Comparison of ENCODE assay signal across 9 mouse cellular contexts in genomic region chr4:133050837-133051549, GRCm38 (mm10). TPM values are rescaled to one million over a fixed set of nuclear protein-coding genes. Genes with fewer than 3 reads are reported as not detected.
DNase-seq lines count a peak whose midpoint lies in the region; ATAC-seq and TF ChIP-seq lines count a peak whose summit lies in the region.
"Had no signal": no experiment of that assay in that cellular context is flagged by ENCODE, and none has a peak within 500 bp of the region (broad histone marks: within the 10 kb centered on the region; RNA-seq: fewer than 3 reads in every experiment).

No protein-coding gene starts in this region.

- peak overlapping the region; percentile 80 for H3K27ac ChIP-seq in forebrain, embryonic 10.5 days
- no peak overlapping the region for H3K27ac ChIP-seq in forebrain, embryonic 16.5 days (ENCODE audit: low read length)
- 0 out of 2 replicates have a peak overlapping the region, but pooled peaks have one; percentile 11 for H3K27ac ChIP-seq in liver, embryonic 12.5 days
- no peak overlapping the region for H3K27ac ChIP-seq in liver, postnatal 0 days (ENCODE audit: low read depth)

- H3K36me3 ChIP-seq in forebrain, embryonic 10.5 days (replicated peaks): peaks cover 14% of the 10 kb centered on the region
- H3K36me3 ChIP-seq in forebrain, embryonic 16.5 days (ENCODE audit: control insufficient read depth, insufficient read depth): 0 out of 2 replicates have a peak, but pooled peaks cover 4% of the 10 kb centered on the region
- H3K36me3 ChIP-seq in liver, embryonic 12.5 days: peaks cover 7% of the 10 kb centered on the region; the same call in 1 of the 2 replicates
- no peaks in the 10 kb centered on the region for H3K36me3 ChIP-seq in liver, postnatal 0 days (replicated peaks; ENCODE audit: insufficient read depth, low read length)

- H3K9me3 ChIP-seq in forebrain, embryonic 10.5 days: no peaks in the 10 kb centered on the region
- no peaks in the 10 kb centered on the region for H3K9me3 ChIP-seq in forebrain, embryonic 16.5 days (ENCODE audit: control insufficient read depth, low read length)
- H3K9me3 ChIP-seq in liver, embryonic 12.5 days (replicated peaks): no peaks in the 10 kb centered on the region
- H3K9me3 ChIP-seq in liver, postnatal 0 days (ENCODE audit: low read length): no peaks in the 10 kb centered on the region
- H3K9me3 ChIP-seq: lung, embryonic 15.5 days had no signal

- no peak for DNase-seq in forebrain, embryonic 10.5 days (ENCODE audit: extremely low spot score, low spot score)
- no peak for DNase-seq in liver, postnatal 0 days
- DNase-seq in adrenal gland, adult 18-20 months (ENCODE audit: low spot score in 2 of 2): no peak
- no peak for DNase-seq in retina, embryonic 14.5 days (ENCODE audit: low spot score)

- peaks cover 93% of the 10 kb centered on the region for H3K4me1 ChIP-seq in forebrain, embryonic 10.5 days
- H3K4me1 ChIP-seq in forebrain, embryonic 16.5 days (replicated peaks; ENCODE audit: control insufficient read depth, insufficient read depth, low read length): peaks cover 75% of the 10 kb centered on the region
- peaks cover 82% of the 10 kb centered on the region for H3K4me1 ChIP-seq in liver, embryonic 12.5 days
- peaks cover 21% of the 10 kb centered on the region for H3K4me1 ChIP-seq in liver, postnatal 0 days (ENCODE audit: insufficient read depth)

- H3K9ac ChIP-seq in forebrain, embryonic 16.5 days (replicated peaks; ENCODE audit: low read depth, low read length): no peak overlapping the region
- H3K9ac ChIP-seq in liver, embryonic 12.5 days: no peak overlapping the region
- no peak overlapping the region for H3K9ac ChIP-seq in liver, postnatal 0 days (replicated peaks)
- H3K9ac ChIP-seq: lung, embryonic 15.5 days had no signal

- ATAC-seq in forebrain, embryonic 16.5 days: no peak
- ATAC-seq in liver, embryonic 12.5 days: no peak
- no peak for ATAC-seq in liver, postnatal 0 days
- peak; percentile 80 for ATAC-seq in inflammation-experienced regulatory T-cells, adult 6 months
- ATAC-seq in neutrophil, adult 5-6 weeks (ENCODE audit: extremely low read depth, insufficient number of reproducible peaks, low FRiP score, poor library complexity, severe bottlenecking): peak; percentile 29; the same call in 1 of the 2 replicates

- 88% methylated on average over 6 of the region's 6 CpGs for WGBS in forebrain, embryonic 10.5 days
- WGBS in forebrain, embryonic 16.5 days: 92% methylated on average over 6 of the region's 6 CpGs
- WGBS in liver, embryonic 12.5 days (ENCODE audit: insufficient replicate concordance): 55% methylated on average over 6 of the region's 6 CpGs
- WGBS in liver, postnatal 0 days (ENCODE audit: insufficient replicate concordance): 57% methylated on average over 6 of the region's 6 CpGs

- TF ChIP-seq EP300 in liver, postnatal 0 days (IDR thresholded peaks at IDR 0.05; ENCODE audit: low read depth): no peak

- peak overlapping the region; percentile 18; the same call in 1 of the 2 replicates for H3K4me3 ChIP-seq in forebrain, embryonic 10.5 days
- no peak overlapping the region for H3K4me3 ChIP-seq in forebrain, embryonic 16.5 days (replicated peaks; ENCODE audit: low read length)
- no peak overlapping the region for H3K4me3 ChIP-seq in liver, embryonic 12.5 days
- no peak overlapping the region for H3K4me3 ChIP-seq in liver, postnatal 0 days (ENCODE audit: low read depth, low read length)
- H3K4me3 ChIP-seq: lung, embryonic 15.5 days had no signal

- H3K4me2 ChIP-seq in forebrain, embryonic 16.5 days (ENCODE audit: low read length): no peak overlapping the region
- H3K4me2 ChIP-seq in liver, embryonic 12.5 days: no peak overlapping the region
- no peak overlapping the region for H3K4me2 ChIP-seq in liver, postnatal 0 days (ENCODE audit: low read depth, low read length)
- H3K4me2 ChIP-seq: lung, embryonic 15.5 days had no signal

- no peak for TF ChIP-seq CTCF in liver, postnatal 0 days (IDR thresholded peaks at IDR 0.05; ENCODE audit: low read depth)

- no peaks in the 10 kb centered on the region for H3K27me3 ChIP-seq in forebrain, embryonic 10.5 days (ENCODE audit: poor library complexity, severe bottlenecking)
- H3K27me3 ChIP-seq in forebrain, embryonic 16.5 days (replicated peaks; ENCODE audit: control insufficient read depth, insufficient read depth, low read length): no peaks in the 10 kb centered on the region
- peaks cover 3% of the 10 kb centered on the region; the same call in 1 of the 2 replicates for H3K27me3 ChIP-seq in liver, embryonic 12.5 days (replicated peaks)
- H3K27me3 ChIP-seq in liver, postnatal 0 days (ENCODE audit: insufficient read depth, low read length): no peaks in the 10 kb centered on the region
- H3K27me3 ChIP-seq: lung, embryonic 15.5 days had no signal

RNA-seq across cellular contexts. Expression of gene Ahdc1, which starts 39.9 kb away (rescaled TPM):
- 5.8 and 7.4 TPM in 2 replicates for polyA plus RNA-seq in forebrain, embryonic 10.5 days (2016; fragmentation: Nextera tagmentation; extraction: Ambion mirVana)
- polyA plus RNA-seq in forebrain, embryonic 16.5 days (2015; fragmentation: Nextera tagmentation; extraction: Ambion mirVana): 13.0 and 13.7 TPM in 2 replicates
- 2.9 and 3.2 TPM in 2 replicates for polyA plus RNA-seq in liver, embryonic 12.5 days (2016; fragmentation: Nextera tagmentation; extraction: Ambion mirVana)
- 0.76 and 0.87 TPM in 2 replicates for polyA plus RNA-seq in liver, postnatal 0 days (2015; fragmentation: Nextera tagmentation; extraction: Ambion mirVana)
- 1 to 10 TPM; 1.6 to 2.4 (median 2.4) TPM for polyA plus RNA-seq in inflammation-experienced regulatory T-cells, adult 6 months (2017; shearing (Covaris generic))
- total RNA-seq in neutrophil, adult 5-6 weeks (2017): 9.1 and 13.5 TPM in 2 replicates
- 10 to 100 TPM; 72.1 to 86.9 TPM for total RNA-seq in adrenal gland, adult 18-20 months (2021)

Comparison
In these comparisons a context has a peak if more than half of its experiments do, and no peak if none do; other contexts are left out.
1. H3K27ac ChIP-seq: peak in forebrain, embryonic 10.5 days (single experiment) and liver, embryonic 12.5 days (single experiment); none in forebrain, embryonic 16.5 days (single experiment) and liver, postnatal 0 days (single experiment).
2. ATAC-seq: peak in inflammation-experienced regulatory T-cells, adult 6 months (single experiment) and neutrophil, adult 5-6 weeks (single experiment); none in forebrain, embryonic 16.5 days (single experiment), liver, embryonic 12.5 days (single experiment) and liver, postnatal 0 days (single experiment).